Mouse (Mus musculus) ES-E14 (cell line): ENCODE data around the gene Pnmal2.

Experiments used
- MAFK ChIP-seq: IDR thresholded peaks from 2 replicates; pipeline ENCODE4 v1.6.1; 2014; ENCODE audit warnings: mild to moderate bottlenecking, low read depth, low read length, inconsistent platforms; ENCODE audit not compliant: insufficient read depth
- ZC3H11A ChIP-seq: IDR thresholded peaks from 2 replicates; pipeline ENCODE4 v1.6.1; 2012; ENCODE audit warnings: low read depth, mild to moderate bottlenecking, inconsistent platforms, low read length, borderline replicate concordance
- ZNF384 ChIP-seq: IDR thresholded peaks from 2 replicates; pipeline ENCODE4 v1.6.1; 2012; ENCODE audit warnings: low read depth, low read length, inconsistent platforms

GRCm38 (mm10) chr7:16920150-16920579 lies 24.3 kb upstream of the Pnmal2 start:
- no peak for TF ChIP-seq ZNF384
- TF ChIP-seq MAFK, result no peak
- no peak for TF ChIP-seq ZC3H11A
